Mouse (Mus musculus): ENCODE measurements around the gene Car12. TPM values are rescaled to one million over a fixed set of nuclear protein-coding genes. Genes with fewer than 3 reads are reported as not detected.

The Car12 gene
- total RNA-seq, 1 experiment = 2.1 TPM

DNA sequence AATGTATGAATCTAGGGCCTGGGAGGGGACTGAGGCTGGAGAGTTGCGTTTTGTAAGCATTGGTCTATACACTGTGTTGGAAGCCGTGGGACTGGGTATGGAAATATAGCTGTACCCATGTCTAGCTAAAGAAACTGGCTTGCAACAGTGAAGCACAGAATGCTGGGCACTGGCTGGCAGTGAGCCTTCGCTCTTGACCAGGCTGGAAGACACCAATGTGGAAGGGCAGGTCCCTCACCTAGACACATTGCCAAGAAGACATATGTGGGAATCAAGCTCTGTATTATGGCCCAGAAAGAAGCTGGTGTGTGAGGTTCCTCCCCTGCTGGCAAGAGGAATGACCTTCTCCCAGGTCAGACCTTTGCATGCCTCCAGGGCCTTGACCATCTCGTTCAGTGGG lies 45.6 kb upstream of the Car12 start:
- Histone ChIP-seq H3K4me1 (ENCODE audit: control insufficient read depth in 2 of 2, insufficient read depth in 2 of 2, low read length in 2 of 2, poor library complexity in 1 of 2) (no peaks in the 10 kb centered on the region; a peak in 1 of 4 replicates), H3K9me3 (ENCODE audit: control insufficient read depth, insufficient read depth, low read depth, low read length) (no peaks in the 10 kb centered on the region), H3K36me3 (ENCODE audit: control insufficient read depth, insufficient read depth, low read length, poor library complexity, severe bottlenecking) (no peaks in the 10 kb centered on the region), H3K4me3 (ENCODE audit: insufficient read depth in 1 of 2, low read depth in 1 of 2, low read length in 2 of 2, poor library complexity in 1 of 2, severe bottlenecking in 1 of 2) (no peak overlapping the region), H3K27ac (ENCODE audit: insufficient read depth, low read depth, low read length, poor library complexity, severe bottlenecking) (no peak overlapping the region), H3K9ac (ENCODE audit: insufficient read depth, low read depth, low read length, poor library complexity, severe bottlenecking) (no peak overlapping the region)
- TF ChIP-seq ZNF384 (IDR thresholded peaks at IDR 0.05; ENCODE audit: low read depth, low read length) (no peak), CHD2 (IDR thresholded peaks at IDR 0.05; ENCODE audit: low read depth, low read length) (no peak), MAFK (IDR thresholded peaks at IDR 0.05; ENCODE audit: insufficient read depth, low read depth, low read length) (no peak), ZC3H11A (IDR thresholded peaks at IDR 0.05; ENCODE audit: borderline replicate concordance, low read depth, low read length) (no peak), HCFC1 (IDR thresholded peaks at IDR 0.05; ENCODE audit: borderline replicate concordance, insufficient read depth, low read length) (no peak)
- DNase-seq (ENCODE audit: low read depth, low spot score) = no peak
- in situ Hi-C loops (cut with MboI; ENCODE audit: low sequenced_read_pairs in 2 of 2, unreplicated experiment in 2 of 2) = no loop called here

DNA sequence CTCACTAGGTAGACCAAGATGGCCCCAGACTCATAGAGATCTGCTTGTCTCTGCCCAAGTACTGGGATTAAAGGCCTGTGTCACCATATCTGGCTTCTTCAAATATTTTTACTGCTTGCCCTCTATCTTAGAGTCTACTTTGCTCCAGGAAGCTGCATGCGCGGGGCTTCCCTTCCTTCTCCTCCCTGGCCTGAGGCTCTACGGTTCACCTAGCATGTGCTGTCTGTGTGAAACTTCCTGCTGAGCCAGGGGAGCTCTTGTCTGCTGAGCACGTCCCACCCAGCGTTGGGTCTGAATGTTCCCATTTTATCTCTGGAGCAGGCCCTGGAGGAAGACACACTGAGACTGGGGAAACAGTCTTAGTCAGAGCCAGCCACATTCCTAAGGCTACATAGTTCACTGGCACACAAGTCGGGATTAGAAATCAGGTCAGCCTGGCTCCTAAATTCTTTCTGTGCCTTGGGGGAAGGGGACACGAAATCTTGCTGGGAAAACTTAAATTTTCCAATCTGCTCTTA lies 43.9 kb upstream of the Car12 start:
- H3K4me1 ChIP-seq (ENCODE audit: control insufficient read depth in 2 of 2, insufficient read depth in 2 of 2, low read length in 2 of 2, poor library complexity in 1 of 2) = no peaks in the 10 kb centered on the region; a peak in 1 of 4 replicates

DNA sequence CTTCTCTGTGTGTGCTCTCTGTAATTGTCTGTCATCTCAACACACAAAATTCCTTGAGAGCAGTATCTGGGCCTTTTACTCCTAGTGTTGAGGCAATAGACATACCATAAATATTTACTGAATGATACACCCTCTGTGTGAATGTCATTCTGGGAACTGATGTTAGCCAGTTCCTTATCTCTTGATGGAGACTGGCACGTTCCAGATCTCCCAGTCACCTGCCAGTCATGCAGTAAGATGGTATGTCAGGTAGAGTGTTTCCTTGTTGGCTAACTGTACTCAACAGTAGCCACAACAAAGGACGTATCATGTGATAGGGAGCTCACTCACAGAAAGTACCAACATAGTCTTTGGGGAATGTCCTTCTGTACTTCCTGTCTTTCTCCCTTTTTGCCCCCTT lies 39.7 kb upstream of the Car12 start:
- in situ Hi-C loops (cut with MboI; ENCODE audit: low sequenced_read_pairs in 2 of 2, unreplicated experiment in 2 of 2) = no loop called here
- no peaks in the 10 kb centered on the region for H3K36me3 ChIP-seq (ENCODE audit: control insufficient read depth, insufficient read depth, low read length, poor library complexity, severe bottlenecking)
- H3K9me3 ChIP-seq (ENCODE audit: control insufficient read depth, insufficient read depth, low read depth, low read length) = no peaks in the 10 kb centered on the region
- TF ChIP-seq ZNF384 (IDR thresholded peaks at IDR 0.05; ENCODE audit: low read depth, low read length) (no peak), MAFK (IDR thresholded peaks at IDR 0.05; ENCODE audit: insufficient read depth, low read depth, low read length) (no peak), ZC3H11A (IDR thresholded peaks at IDR 0.05; ENCODE audit: borderline replicate concordance, low read depth, low read length) (no peak), HCFC1 (IDR thresholded peaks at IDR 0.05; ENCODE audit: borderline replicate concordance, insufficient read depth, low read length) (no peak)
- no peak overlapping the region for H3K4me3 ChIP-seq (ENCODE audit: insufficient read depth in 1 of 2, low read depth in 1 of 2, low read length in 2 of 2, poor library complexity in 1 of 2, severe bottlenecking in 1 of 2)
- no peak overlapping the region for H3K27ac ChIP-seq (ENCODE audit: insufficient read depth, low read depth, low read length, poor library complexity, severe bottlenecking)
- H3K9ac ChIP-seq (ENCODE audit: insufficient read depth, low read depth, low read length, poor library complexity, severe bottlenecking) = no peak overlapping the region
- H3K4me1 ChIP-seq (ENCODE audit: control insufficient read depth in 2 of 2, insufficient read depth in 2 of 2, low read length in 2 of 2, poor library complexity in 1 of 2) = no peaks in the 10 kb centered on the region; a peak in 1 of 4 replicates
- DNase-seq (ENCODE audit: low read depth, low spot score) = no peak

More for the DNA sequence above, 43.9 kb upstream of the Car12 start:
- H3K4me3 ChIP-seq (ENCODE audit: insufficient read depth in 1 of 2, low read depth in 1 of 2, low read length in 2 of 2, poor library complexity in 1 of 2, severe bottlenecking in 1 of 2) = no peak overlapping the region
- in situ Hi-C loops (cut with MboI; ENCODE audit: low sequenced_read_pairs in 2 of 2, unreplicated experiment in 2 of 2) = no loop called here
- no peaks in the 10 kb centered on the region for H3K9me3 ChIP-seq (ENCODE audit: control insufficient read depth, insufficient read depth, low read depth, low read length)
- no peak for DNase-seq (ENCODE audit: low read depth, low spot score)
- no peak overlapping the region for H3K27ac ChIP-seq (ENCODE audit: insufficient read depth, low read depth, low read length, poor library complexity, severe bottlenecking)
- no peak for TF ChIP-seq MAFK (IDR thresholded peaks at IDR 0.05; ENCODE audit: insufficient read depth, low read depth, low read length)
- TF ChIP-seq ZC3H11A (IDR thresholded peaks at IDR 0.05; ENCODE audit: borderline replicate concordance, low read depth, low read length) = no peak
- no peak for TF ChIP-seq HCFC1 (IDR thresholded peaks at IDR 0.05; ENCODE audit: borderline replicate concordance, insufficient read depth, low read length)
- TF ChIP-seq ZNF384 (IDR thresholded peaks at IDR 0.05; ENCODE audit: low read depth, low read length) = no peak
- TF ChIP-seq CHD2 (IDR thresholded peaks at IDR 0.05; ENCODE audit: low read depth, low read length) = no peak
- H3K9ac ChIP-seq (ENCODE audit: insufficient read depth, low read depth, low read length, poor library complexity, severe bottlenecking) = no peak overlapping the region
- no peaks in the 10 kb centered on the region for H3K36me3 ChIP-seq (ENCODE audit: control insufficient read depth, insufficient read depth, low read length, poor library complexity, severe bottlenecking)

DNA sequence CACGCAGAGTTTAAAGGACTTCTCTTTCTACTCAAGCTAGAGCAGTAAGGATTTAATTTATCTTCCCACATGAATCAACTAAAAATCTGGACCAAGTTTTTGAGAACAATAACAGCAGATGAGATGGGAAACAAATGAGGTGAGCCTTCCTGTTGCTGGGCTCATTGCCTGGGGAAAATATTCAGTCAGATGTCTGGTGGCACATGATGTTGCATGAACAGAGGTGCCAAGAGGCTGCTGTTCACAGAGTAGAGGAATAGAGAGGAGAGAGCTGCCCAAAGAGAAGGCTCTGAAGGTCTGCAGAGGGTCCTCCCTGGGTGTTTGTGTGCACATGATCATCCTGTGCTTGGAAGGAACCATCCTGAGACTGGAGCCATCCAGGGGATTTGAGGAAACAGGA lies 37.9 kb upstream of the Car12 start:
- in situ Hi-C loops (cut with MboI; ENCODE audit: low sequenced_read_pairs in 2 of 2, unreplicated experiment in 2 of 2) = no loop called here
- Histone ChIP-seq H3K4me3 (ENCODE audit: insufficient read depth in 1 of 2, low read depth in 1 of 2, low read length in 2 of 2, poor library complexity in 1 of 2, severe bottlenecking in 1 of 2) (no peak overlapping the region), H3K36me3 (ENCODE audit: control insufficient read depth, insufficient read depth, low read length, poor library complexity, severe bottlenecking) (no peaks in the 10 kb centered on the region), H3K9me3 (ENCODE audit: control insufficient read depth, insufficient read depth, low read depth, low read length) (no peaks in the 10 kb centered on the region), H3K9ac (ENCODE audit: insufficient read depth, low read depth, low read length, poor library complexity, severe bottlenecking) (no peak overlapping the region), H3K27ac (ENCODE audit: insufficient read depth, low read depth, low read length, poor library complexity, severe bottlenecking) (no peak overlapping the region), H3K4me1 (ENCODE audit: control insufficient read depth in 2 of 2, insufficient read depth in 2 of 2, low read length in 2 of 2, poor library complexity in 1 of 2) (no peaks in the 10 kb centered on the region)
- TF ChIP-seq ZNF384 (IDR thresholded peaks at IDR 0.05; ENCODE audit: low read depth, low read length) (no peak), CHD2 (IDR thresholded peaks at IDR 0.05; ENCODE audit: low read depth, low read length) (no peak), ZC3H11A (IDR thresholded peaks at IDR 0.05; ENCODE audit: borderline replicate concordance, low read depth, low read length) (no peak), MAFK (IDR thresholded peaks at IDR 0.05; ENCODE audit: insufficient read depth, low read depth, low read length) (no peak), HCFC1 (IDR thresholded peaks at IDR 0.05; ENCODE audit: borderline replicate concordance, insufficient read depth, low read length) (no peak)
- DNase-seq (ENCODE audit: low read depth, low spot score) = no peak

GRCm38 (mm10) chr9:66680102-66680501 lies 33.4 kb upstream of the Car12 start:
- Histone ChIP-seq H3K9ac (ENCODE audit: insufficient read depth, low read depth, low read length, poor library complexity, severe bottlenecking) (no peak overlapping the region), H3K27ac (ENCODE audit: insufficient read depth, low read depth, low read length, poor library complexity, severe bottlenecking) (no peak overlapping the region), H3K36me3 (ENCODE audit: control insufficient read depth, insufficient read depth, low read length, poor library complexity, severe bottlenecking) (no peaks in the 10 kb centered on the region), H3K9me3 (ENCODE audit: control insufficient read depth, insufficient read depth, low read depth, low read length) (no peaks in the 10 kb centered on the region), H3K4me3 (ENCODE audit: insufficient read depth in 1 of 2, low read depth in 1 of 2, low read length in 2 of 2, poor library complexity in 1 of 2, severe bottlenecking in 1 of 2) (no peak overlapping the region), H3K4me1 (ENCODE audit: control insufficient read depth in 2 of 2, insufficient read depth in 2 of 2, low read length in 2 of 2, poor library complexity in 1 of 2) (no peaks in the 10 kb centered on the region)
- in situ Hi-C loops (cut with MboI; ENCODE audit: low sequenced_read_pairs in 2 of 2, unreplicated experiment in 2 of 2) = no loop called here
- TF ChIP-seq MAFK (IDR thresholded peaks at IDR 0.05; ENCODE audit: insufficient read depth, low read depth, low read length) (no peak), ZC3H11A (IDR thresholded peaks at IDR 0.05; ENCODE audit: borderline replicate concordance, low read depth, low read length) (no peak), ZNF384 (IDR thresholded peaks at IDR 0.05; ENCODE audit: low read depth, low read length) (no peak), HCFC1 (IDR thresholded peaks at IDR 0.05; ENCODE audit: borderline replicate concordance, insufficient read depth, low read length) (no peak), CHD2 (IDR thresholded peaks at IDR 0.05; ENCODE audit: low read depth, low read length) (no peak)
- DNase-seq (ENCODE audit: low read depth, low spot score) = no peak

Data from ES-E14 (cell line).